Mouse (Mus musculus) myocyte (in vitro differentiated cells): ENCODE measurements at regions not wholly inside any gene's neighbourhood (a gene's known extent, or its start where the extent isn't known, plus 50 kb on each side); places are given as distances from the start of the nearest gene placed in this dataset.

Experiments used
- CEBPB ChIP-seq: IDR thresholded peaks from 2 replicates; pipeline ENCODE4 v1.6.1; 2011; ENCODE audit warnings: mild to moderate bottlenecking, moderate library complexity; ENCODE audit not compliant: poor library complexity, insufficient read depth, severe bottlenecking
- E2F4 ChIP-seq: IDR thresholded peaks from one replicate; pipeline ENCODE4 v1.6.1; 2011; ENCODE audit warnings: mild to moderate bottlenecking, control low read depth, moderate library complexity; ENCODE audit not compliant: insufficient read depth
- MAX ChIP-seq: IDR thresholded peaks from one replicate; pipeline ENCODE4 v1.6.1; 2011; ENCODE audit warnings: low read depth, mild to moderate bottlenecking, control low read depth
- POLR2A ChIP-seq: IDR thresholded peaks from one replicate; pipeline ENCODE4 v1.6.1; 2011; ENCODE audit warnings: low read depth, mild to moderate bottlenecking, control low read depth, moderate library complexity; ENCODE audit not compliant: insufficient read length
- POLR2AphosphoS2 ChIP-seq: IDR thresholded peaks from one replicate; pipeline ENCODE4 v1.6.1; 2011; ENCODE audit warnings: low read depth, control low read depth; ENCODE audit not compliant: insufficient read length
- TCF12 ChIP-seq: IDR thresholded peaks from one replicate; pipeline ENCODE4 v1.6.1; 2011; ENCODE audit warnings: mild to moderate bottlenecking, control low read depth; ENCODE audit not compliant: poor library complexity, insufficient read depth, severe bottlenecking

DNA sequence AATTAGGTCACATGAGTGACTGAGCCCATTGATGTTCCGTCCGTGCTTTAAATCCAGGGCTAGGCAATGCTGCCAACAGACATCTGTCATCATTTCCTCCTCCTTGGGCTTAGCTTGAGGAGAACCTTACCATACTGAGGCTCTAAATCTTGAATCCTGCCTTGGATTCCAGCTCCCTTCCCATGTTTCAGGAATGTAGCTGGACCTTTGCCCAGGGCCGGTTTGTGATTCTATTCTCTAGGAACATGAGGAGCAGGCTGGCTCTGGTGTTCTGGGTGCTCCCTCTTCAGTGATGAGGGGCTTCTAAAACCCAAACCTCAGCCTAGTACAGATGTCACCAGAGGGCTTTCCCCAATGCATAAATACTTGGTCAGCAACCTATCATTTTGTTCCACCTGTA lies 81.8 kb upstream of the Nhs start:
- no peak for TF ChIP-seq POLR2AphosphoS2
- no peak for TF ChIP-seq E2F4
- TF ChIP-seq TCF12 = no peak
- TF ChIP-seq CEBPB = no peak
- TF ChIP-seq MAX = no peak
- TF ChIP-seq POLR2A = no peak
